Mouse (Mus musculus): ENCODE measurements at regions not wholly inside any gene's neighbourhood (a gene's known extent, or its start where the extent isn't known, plus 50 kb on each side); places are given as distances from the start of the nearest gene placed in this dataset.
A peak's percentile ranks its signal among the peaks of the same experiment; 100 is the strongest.

- no peak overlapping the region for H3K4me3 ChIP-seq (ENCODE audit: insufficient read depth in 1 of 2, low read depth in 2 of 2, low read length in 2 of 2)
- TF ChIP-seq CTCF (IDR thresholded peaks at IDR 0.05; ENCODE audit: low read depth): no peak
- TF ChIP-seq EP300 (IDR thresholded peaks at IDR 0.05; ENCODE audit: low read depth): no peak
- H3K36me3 ChIP-seq (replicated peaks; ENCODE audit: control insufficient read depth, insufficient read depth, low read depth): no peaks in the 10 kb centered on the region
- no peak overlapping the region for H3K9ac ChIP-seq (replicated peaks)
- WGBS (ENCODE audit: insufficient replicate concordance): 81% methylated on average over 11 of the region's 11 CpGs
- ATAC-seq (ENCODE audit: insufficient read depth): no peak
- H3K4me1 ChIP-seq (replicated peaks; ENCODE audit: control insufficient read depth in 2 of 2, insufficient read depth in 2 of 2, low read length in 1 of 2): no peaks in the 10 kb centered on the region; a peak in 1 of 4 replicates
- no peak overlapping the region for H3K27ac ChIP-seq
- no peak overlapping the region for H3K4me2 ChIP-seq (ENCODE audit: low read depth)
- DNase-seq (ENCODE audit: low read depth in 3 of 3, low spot score in 3 of 3): no peak
- no peaks in the 10 kb centered on the region for H3K27me3 ChIP-seq (ENCODE audit: control insufficient read depth, insufficient read depth, low read length)
- H3K9me3 ChIP-seq (ENCODE audit: control insufficient read depth, low read length): no peaks in the 10 kb centered on the region
Observed at GRCm38 (mm10) chr11:112038741-112039140, 743.3 kb upstream of the Sox9 start.

- H3K27ac ChIP-seq: no peak overlapping the region
- no peak overlapping the region for H3K9ac ChIP-seq (replicated peaks)
- H3K36me3 ChIP-seq (replicated peaks; ENCODE audit: control insufficient read depth, insufficient read depth, low read depth): no peaks in the 10 kb centered on the region
- TF ChIP-seq CTCF (IDR thresholded peaks at IDR 0.05; ENCODE audit: low read depth) (no peak), EP300 (IDR thresholded peaks at IDR 0.05; ENCODE audit: low read depth) (no peak)
- no peak overlapping the region for H3K4me2 ChIP-seq (ENCODE audit: low read depth)
- ATAC-seq (ENCODE audit: insufficient read depth) (no peak), DNase-seq (ENCODE audit: low read depth in 3 of 3, low spot score in 3 of 3) (no peak)
- no peaks in the 10 kb centered on the region; a peak in 1 of 4 replicates for H3K4me1 ChIP-seq (replicated peaks; ENCODE audit: control insufficient read depth in 2 of 2, insufficient read depth in 2 of 2, low read length in 1 of 2)
- H3K4me3 ChIP-seq (ENCODE audit: insufficient read depth in 1 of 2, low read depth in 2 of 2, low read length in 2 of 2): no peak overlapping the region
- no peaks in the 10 kb centered on the region for H3K9me3 ChIP-seq (ENCODE audit: control insufficient read depth, low read length)
- no peaks in the 10 kb centered on the region for H3K27me3 ChIP-seq (ENCODE audit: control insufficient read depth, insufficient read depth, low read length)
- WGBS (ENCODE audit: insufficient replicate concordance): 67% methylated on average over 5 of the region's 5 CpGs
Observed at GRCm38 (mm10) chr11:112044455-112044854, 737.6 kb upstream of the Sox9 start.

GRCm38 (mm10) chr11:112045353-112045752 is 736.7 kb upstream of the Sox9 start:
- DNase-seq (ENCODE audit: low read depth in 3 of 3, low spot score in 3 of 3) (no peak), ATAC-seq (ENCODE audit: insufficient read depth) (peak; percentile 43; the same call in 1 of the 2 replicates)

GRCm38 (mm10) chr11:112050362-112050761 is 731.7 kb upstream of the Sox9 start:
- ATAC-seq (ENCODE audit: insufficient read depth): peak; percentile 88
- TF ChIP-seq EP300 (IDR thresholded peaks at IDR 0.05; ENCODE audit: low read depth) (peak; percentile 71), CTCF (IDR thresholded peaks at IDR 0.05; ENCODE audit: low read depth) (no peak)
- no peak overlapping the region for H3K4me2 ChIP-seq (ENCODE audit: low read depth)

More at GRCm38 (mm10) chr11:112045353-112045752, 736.7 kb upstream of the Sox9 start:
- no peaks in the 10 kb centered on the region; a peak in 2 of 4 replicates for H3K4me1 ChIP-seq (replicated peaks; ENCODE audit: control insufficient read depth in 2 of 2, insufficient read depth in 2 of 2, low read length in 1 of 2)
- H3K9ac ChIP-seq (replicated peaks): no peak overlapping the region
- no peaks in the 10 kb centered on the region for H3K27me3 ChIP-seq (ENCODE audit: control insufficient read depth, insufficient read depth, low read length)
- WGBS (ENCODE audit: insufficient replicate concordance): 50% methylated on average over 2 of the region's 2 CpGs
- H3K36me3 ChIP-seq (replicated peaks; ENCODE audit: control insufficient read depth, insufficient read depth, low read depth): no peaks in the 10 kb centered on the region
- H3K9me3 ChIP-seq (ENCODE audit: control insufficient read depth, low read length): no peaks in the 10 kb centered on the region
- no peak overlapping the region for H3K4me3 ChIP-seq (ENCODE audit: insufficient read depth in 1 of 2, low read depth in 2 of 2, low read length in 2 of 2)
- H3K27ac ChIP-seq: no peak overlapping the region
- no peak for TF ChIP-seq CTCF (IDR thresholded peaks at IDR 0.05; ENCODE audit: low read depth)
- 0 out of 2 replicates have a peak, but pooled peaks have one; percentile 18 for TF ChIP-seq EP300 (IDR thresholded peaks at IDR 0.05; ENCODE audit: low read depth)
- no peak overlapping the region for H3K4me2 ChIP-seq (ENCODE audit: low read depth)

GRCm38 (mm10) chr11:112055591-112055990 is 726.4 kb upstream of the Sox9 start:
- H3K4me2 ChIP-seq (ENCODE audit: low read depth): no peak overlapping the region
- no peaks in the 10 kb centered on the region; a peak in 1 of 4 replicates for H3K4me1 ChIP-seq (replicated peaks; ENCODE audit: control insufficient read depth in 2 of 2, insufficient read depth in 2 of 2, low read length in 1 of 2)
- DNase-seq (ENCODE audit: low read depth in 3 of 3, low spot score in 3 of 3): no peak
- no peaks in the 10 kb centered on the region for H3K9me3 ChIP-seq (ENCODE audit: control insufficient read depth, low read length)
- WGBS (ENCODE audit: insufficient replicate concordance): 47% methylated on average over 6 of the region's 6 CpGs
- TF ChIP-seq EP300 (IDR thresholded peaks at IDR 0.05; ENCODE audit: low read depth) (no peak), CTCF (IDR thresholded peaks at IDR 0.05; ENCODE audit: low read depth) (no peak)
- H3K36me3 ChIP-seq (replicated peaks; ENCODE audit: control insufficient read depth, insufficient read depth, low read depth): no peaks in the 10 kb centered on the region
- ATAC-seq (ENCODE audit: insufficient read depth): no peak
- no peak overlapping the region for H3K27ac ChIP-seq
- no peaks in the 10 kb centered on the region for H3K27me3 ChIP-seq (ENCODE audit: control insufficient read depth, insufficient read depth, low read length)
- H3K4me3 ChIP-seq (ENCODE audit: insufficient read depth in 1 of 2, low read depth in 2 of 2, low read length in 2 of 2): no peak overlapping the region
- no peak overlapping the region for H3K9ac ChIP-seq (replicated peaks)

More at GRCm38 (mm10) chr11:112050362-112050761, 731.7 kb upstream of the Sox9 start:
- no peak overlapping the region for H3K9ac ChIP-seq (replicated peaks)
- H3K4me3 ChIP-seq (ENCODE audit: insufficient read depth in 1 of 2, low read depth in 2 of 2, low read length in 2 of 2): no peak overlapping the region
- DNase-seq (ENCODE audit: low read depth in 3 of 3, low spot score in 3 of 3): peak; percentile 19 to 32 (median 20)
- no peak overlapping the region for H3K27ac ChIP-seq
- no peaks in the 10 kb centered on the region; a peak in 1 of 4 replicates for H3K4me1 ChIP-seq (replicated peaks; ENCODE audit: control insufficient read depth in 2 of 2, insufficient read depth in 2 of 2, low read length in 1 of 2)
- H3K36me3 ChIP-seq (replicated peaks; ENCODE audit: control insufficient read depth, insufficient read depth, low read depth): no peaks in the 10 kb centered on the region
- WGBS (ENCODE audit: insufficient replicate concordance): 10% methylated on average over 7 of the region's 7 CpGs
- H3K27me3 ChIP-seq (ENCODE audit: control insufficient read depth, insufficient read depth, low read length): no peaks in the 10 kb centered on the region
- no peaks in the 10 kb centered on the region for H3K9me3 ChIP-seq (ENCODE audit: control insufficient read depth, low read length)

All from liver, embryonic 14.5 days (tissue).